Mouse (Mus musculus) c-Kit-positive CD71-positive TER-119-positive erythroid progenitor cells, embryonic 14.5 days (primary cell): ENCODE results near the gene Ugt1a6a.
"Not testable (repeated sequence)": the region's sequence is repeated elsewhere in the genome, so short reads cannot be mapped to it uniquely, and the experiment has no call there.

ENCODE experiments used
- DNase-seq: peaks from one replicate; pipeline ENCODE4 v3.0.0-alpha.2; 2013; ENCODE audit warnings: low spot score

Gene Ugt1a6a

GRCm38 (mm10) chr1:88135229-88135904 is 758 bp downstream of the Ugt1a6a start:
- not testable (repeated sequence) for DNase-seq

DNA sequence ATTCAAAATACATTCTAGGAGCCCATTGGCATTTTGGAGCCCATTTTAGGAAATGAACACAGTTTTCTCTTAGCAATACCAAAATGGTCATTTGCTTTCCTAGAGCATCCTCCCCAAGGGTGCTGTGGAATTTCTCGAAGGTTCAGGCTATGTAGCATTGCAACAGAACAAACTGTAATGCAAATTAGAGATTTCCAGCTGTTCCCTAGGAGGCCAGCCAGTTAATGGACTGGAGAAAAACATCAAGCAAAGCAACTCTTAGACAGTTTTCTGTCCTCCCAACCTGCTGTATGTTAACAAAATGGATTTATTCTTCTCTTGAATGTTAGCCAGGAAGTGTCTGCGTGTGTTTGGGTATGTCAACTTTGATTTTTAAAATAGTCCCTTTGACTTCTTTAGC is 2.0 kb downstream of the Ugt1a6a start:
- no peak for DNase-seq

DNA sequence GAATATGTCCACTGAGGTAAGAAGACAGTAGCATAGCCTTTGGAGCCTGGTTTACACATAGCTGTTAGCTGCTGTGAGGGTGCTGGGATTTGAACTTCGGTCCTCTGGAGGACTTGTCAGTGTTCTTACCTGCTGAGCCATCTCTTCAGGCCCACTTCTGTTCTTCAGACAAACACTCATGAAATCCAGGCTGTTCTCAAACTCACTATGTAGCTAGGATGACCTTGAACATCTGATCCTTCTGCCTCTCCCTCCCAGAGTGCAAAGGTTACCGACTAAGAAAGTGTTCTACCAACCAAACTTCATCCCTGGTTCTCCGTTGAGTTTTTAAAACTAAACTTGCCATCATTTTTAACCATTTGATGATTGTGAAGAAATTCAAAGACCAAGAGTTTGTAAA is 2.7 kb downstream of the Ugt1a6a start:
- DNase-seq: no peak

- no peak for DNase-seq
Measured at GRCm38 (mm10) chr1:88138145-88138544, 3.5 kb downstream of the Ugt1a6a start.

DNA sequence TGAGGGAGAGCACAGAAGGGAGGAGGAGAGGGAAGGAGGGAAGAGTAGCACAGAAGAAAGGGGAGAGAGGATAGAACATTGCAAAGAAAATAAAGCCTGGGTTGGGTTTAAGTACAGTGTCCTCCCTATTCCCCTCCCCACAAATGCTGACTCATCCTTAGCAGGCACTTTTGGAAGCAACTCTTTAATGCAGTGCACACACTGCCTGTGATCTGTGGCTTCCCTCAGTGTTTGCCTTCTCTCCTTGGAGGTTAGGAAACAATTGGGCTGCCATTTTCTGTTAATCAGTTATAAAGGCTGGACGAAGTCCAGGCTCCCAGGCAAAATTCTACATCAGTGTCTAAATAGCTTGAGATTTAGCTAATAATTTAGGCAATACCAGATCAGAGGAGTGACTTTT is 5.9 kb downstream of the Ugt1a6a start:
- not testable (repeated sequence) for DNase-seq

GRCm38 (mm10) chr1:88143966-88144675 is 9.5 kb downstream of the Ugt1a6a start:
- peak; percentile 16 for DNase-seq

GRCm38 (mm10) chr1:88145278-88145677 is 10.7 kb downstream of the Ugt1a6a start:
- DNase-seq: not testable (repeated sequence)

DNA sequence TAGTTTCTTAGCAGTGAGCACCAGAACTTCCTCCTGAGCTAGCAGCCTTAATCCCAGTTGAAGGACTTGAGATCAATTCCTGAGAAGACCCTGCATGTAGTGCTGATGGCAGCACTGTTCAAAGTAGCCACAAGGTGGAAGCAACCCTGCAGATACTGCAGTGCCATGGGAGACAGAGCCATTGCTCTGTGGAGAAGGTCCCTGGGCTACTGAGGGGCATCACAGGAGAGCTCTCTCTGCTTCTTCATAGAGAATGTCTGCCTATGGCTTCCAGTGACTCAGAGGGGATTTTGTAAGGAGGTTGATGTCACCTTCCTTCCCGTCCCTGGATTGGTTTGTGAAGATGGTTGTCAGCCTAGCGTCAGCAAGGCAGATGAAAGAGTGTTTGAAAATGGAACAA is 15.5 kb downstream of the Ugt1a6a start:
- not testable (repeated sequence) for DNase-seq

DNA sequence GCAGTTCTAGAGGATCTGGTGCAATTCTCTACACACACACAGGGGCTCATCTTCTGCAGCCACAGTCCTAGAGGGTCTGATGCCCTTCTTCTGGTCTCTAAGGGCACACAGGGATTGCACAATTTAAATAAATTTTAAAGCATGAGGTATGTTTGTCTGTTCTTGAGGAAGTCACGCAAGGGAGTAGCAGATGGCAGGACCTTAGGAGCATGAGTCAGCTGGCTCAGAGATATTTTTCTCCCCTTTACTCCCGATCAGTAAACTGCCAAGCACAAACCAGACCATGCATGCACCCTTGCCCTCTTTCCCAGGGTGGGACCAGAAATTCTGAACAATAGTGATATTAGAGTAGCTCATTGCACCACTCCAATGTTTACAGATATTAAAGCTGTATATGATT is 23.8 kb downstream of the Ugt1a6a start:
- DNase-seq: no peak

DNA sequence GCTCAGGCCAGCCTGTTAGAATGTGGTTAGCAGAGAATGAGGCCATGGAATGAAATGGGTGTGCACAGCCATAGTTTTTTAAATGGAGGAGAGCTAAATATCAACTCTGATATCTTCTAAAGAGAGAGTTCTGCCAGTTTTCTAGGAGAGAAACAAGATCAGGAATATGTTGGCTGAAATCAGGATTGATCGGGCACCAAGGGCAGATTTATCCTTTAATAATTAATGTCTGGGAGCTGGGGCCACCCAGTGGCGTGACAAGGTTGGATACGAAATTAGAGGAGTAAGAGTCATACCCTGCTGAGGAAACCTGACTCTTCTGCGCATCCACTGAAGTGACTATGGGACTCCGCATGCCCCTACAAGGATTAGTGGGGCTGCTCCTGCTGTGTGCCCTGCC is 31.1 kb downstream of the Ugt1a6a start, which contains the start of gene Ugt1a5:
TSS of gene Ugt1a5 (plus strand) at position 302 of the 400 bp plus-strand sequence.
- no peak for DNase-seq

DNA sequence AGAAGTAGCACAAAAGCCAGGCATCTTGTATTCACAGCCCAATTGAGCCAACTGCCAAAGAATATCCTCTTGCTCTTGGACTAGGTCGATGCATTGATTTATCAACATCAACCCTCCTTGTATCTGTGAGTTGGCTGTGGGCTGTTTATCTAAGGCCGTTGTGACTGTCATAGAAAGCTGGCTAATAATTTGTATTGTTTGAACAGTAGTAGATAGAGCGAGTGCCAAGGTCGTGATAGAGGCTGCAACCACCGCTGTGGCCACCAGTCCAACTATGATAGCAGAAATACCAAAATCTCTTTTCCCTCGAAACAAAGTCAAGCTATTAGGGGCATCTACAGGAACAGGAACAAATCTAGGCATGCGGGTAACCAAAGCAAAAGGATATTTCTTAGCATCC is 37.6 kb downstream of the Ugt1a6a start:
- DNase-seq: not testable (repeated sequence)

DNA sequence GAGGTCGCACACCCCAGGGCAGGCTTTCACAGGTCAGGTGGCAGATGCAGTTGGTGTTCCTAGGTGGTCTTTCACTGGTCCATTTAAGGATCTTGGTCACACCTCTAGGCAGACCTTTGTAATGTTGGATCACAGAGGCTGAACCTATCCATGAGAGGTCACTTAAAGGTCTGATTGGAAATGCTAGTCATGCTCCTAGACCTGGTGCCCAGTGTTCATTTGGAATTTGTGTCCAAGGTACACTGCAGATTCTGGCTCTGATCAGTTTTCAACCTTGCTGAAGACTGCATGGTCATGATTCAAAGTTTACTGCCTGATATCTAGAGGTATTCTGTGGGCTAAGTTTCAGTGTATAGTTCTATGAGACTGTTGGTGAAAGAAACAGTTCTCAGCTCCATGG is 45.0 kb downstream of the Ugt1a6a start:
- no peak for DNase-seq

- no peak for DNase-seq
Measured at GRCm38 (mm10) chr1:88186325-88186935, 51.8 kb downstream of the Ugt1a6a start.

GRCm38 (mm10) chr1:88192136-88192535 is 57.5 kb downstream of the Ugt1a6a start:
- no peak for DNase-seq

GRCm38 (mm10) chr1:88195687-88196086 is 61.1 kb downstream of the Ugt1a6a start:
- DNase-seq: no peak

GRCm38 (mm10) chr1:88197443-88197842 is 62.8 kb downstream of the Ugt1a6a start:
- no peak for DNase-seq

GRCm38 (mm10) chr1:88199996-88200395 is 65.4 kb downstream of the Ugt1a6a start:
- DNase-seq: no peak

- no peak for DNase-seq
Measured at GRCm38 (mm10) chr1:88200456-88200855, 65.8 kb downstream of the Ugt1a6a start, which contains the start of gene Ugt1a2. Ugt1a2 (plus strand) TSS chr1:88200601.

- peak; percentile 77 for DNase-seq
Measured at GRCm38 (mm10) chr1:88205294-88205922, 70.8 kb downstream of the Ugt1a6a start, which contains the start of gene Dnajb3. Dnajb3 (minus strand) TSS chr1:88205782.

DNA sequence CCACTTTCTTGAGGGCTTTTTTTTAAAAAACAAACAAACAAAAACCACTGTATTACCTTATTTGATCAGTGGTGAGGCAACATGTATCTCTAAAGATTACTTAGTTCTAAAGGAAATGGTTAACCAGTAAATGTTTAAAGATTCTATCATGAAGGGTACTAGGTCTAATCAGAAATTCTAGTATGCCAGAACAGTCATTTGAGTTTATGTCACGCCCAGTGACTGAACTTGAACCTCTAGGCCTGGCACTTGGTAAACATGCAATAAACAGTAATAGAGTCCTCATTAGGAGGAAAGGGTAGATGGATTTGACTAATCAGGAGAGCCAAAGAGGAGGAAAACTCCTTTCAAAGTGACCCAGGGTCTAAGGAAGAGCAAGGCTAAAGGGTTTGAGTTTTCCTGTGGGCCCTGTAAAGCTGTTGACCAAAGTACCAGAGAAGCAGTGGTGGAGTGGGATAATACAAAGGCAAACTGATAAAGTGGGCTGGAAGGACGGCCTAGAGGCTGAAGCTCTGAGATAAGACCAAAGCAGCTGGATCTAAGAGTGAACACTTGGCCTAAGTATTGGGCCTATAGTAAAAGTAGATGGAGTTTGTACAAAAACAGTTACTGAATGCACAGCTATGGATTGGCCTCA is 72.4 kb downstream of the Ugt1a6a start:
- peak; percentile 83 for DNase-seq

DNA sequence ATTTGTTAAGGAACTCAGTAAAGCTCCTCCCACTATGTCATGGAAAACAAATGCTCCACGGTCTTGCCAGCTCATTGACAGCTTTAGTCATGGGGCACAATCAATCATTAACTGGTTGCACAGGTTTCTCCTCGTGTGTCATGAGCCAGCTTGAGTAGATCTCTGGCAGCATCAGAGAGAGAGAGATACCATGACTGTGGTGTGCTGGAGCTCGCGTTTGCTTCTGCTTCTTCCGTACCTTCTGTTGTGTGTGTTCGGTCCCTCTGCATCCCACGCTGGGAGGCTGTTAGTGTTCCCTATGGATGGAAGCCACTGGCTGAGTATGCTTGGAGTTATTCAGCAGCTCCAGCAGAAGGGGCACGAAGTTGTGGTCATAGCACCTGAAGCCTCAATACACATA is 77.2 kb downstream of the Ugt1a6a start, which contains the start of gene Ugt1a1:
TSS of gene Ugt1a1 (plus strand) at position 148 of the 400 bp plus-strand sequence.
- DNase-seq: no peak
